Mouse (Mus musculus): Measurements from ENCODE around the gene Lsm14b. TPM values are rescaled to one million over a fixed set of nuclear protein-coding genes. Genes with fewer than 3 reads are reported as not detected.
A peak's percentile ranks its signal among the peaks of the same experiment; 100 is the strongest.

Lsm14b gene
- 5.5 and 5.6 TPM in 2 replicates for polyA plus RNA-seq (2015; fragmentation: Nextera tagmentation; extraction: Ambion mirVana)

- Histone ChIP-seq H3K4me3 (replicated peaks) (peak within 1 kb of the TSS; percentile 94), H3K9ac (peak within 1 kb of the TSS; percentile 80), H3K36me3 (peaks cover 16% of the 10 kb centered on the region; the same call in 1 of the 2 replicates), H3K27ac (peak within 1 kb of the TSS; percentile 93), H3K27me3 (replicated peaks) (peaks cover 15% of the 10 kb centered on the region), H3K4me2 (replicated peaks) (peak within 1 kb of the TSS; percentile 95), H3K9me3 (no peaks in the 10 kb centered on the region), H3K4me1 (replicated peaks) (peaks cover 28% of the 10 kb centered on the region)
- WGBS: 0% methylated on average over 72 of the region's 80 CpGs
- ATAC-seq: peak; percentile 97
Observed at GRCm38 (mm10) chr2:180024401-180025098, at the start of gene Lsm14b. Gene Lsm14b, plus strand, starts transcription at chr2:180024987.

DNA sequence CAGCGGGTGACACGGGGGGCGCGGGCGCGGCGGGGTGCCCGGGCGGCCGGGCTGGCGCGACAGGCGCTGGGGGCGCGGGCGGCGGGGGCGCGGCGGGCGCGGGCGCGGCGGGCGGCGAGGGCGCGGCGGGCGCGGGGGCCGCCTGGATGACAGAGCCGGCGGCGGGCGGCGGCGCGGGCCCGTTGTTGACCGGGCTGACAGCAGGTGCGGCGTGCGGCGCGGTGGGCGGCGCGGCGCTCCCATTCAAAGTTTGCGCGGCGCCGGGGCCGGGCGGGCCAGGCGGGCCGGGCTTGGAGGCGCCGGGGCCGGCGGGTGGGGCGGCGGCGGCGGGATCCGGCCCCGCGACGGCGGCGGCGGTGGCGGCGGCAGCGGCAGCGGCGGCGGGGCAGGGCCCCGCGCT is 48.9 kb upstream of the Lsm14b start:
- Histone ChIP-seq H3K4me3 (replicated peaks) (peak overlapping the region; percentile 90), H3K9ac (peak overlapping the region; percentile 81), H3K27ac (no peak overlapping the region), H3K4me2 (replicated peaks) (peak overlapping the region; percentile 94), H3K9me3 (no peaks in the 10 kb centered on the region), H3K36me3 (no peaks in the 10 kb centered on the region), H3K27me3 (replicated peaks) (no peaks in the 10 kb centered on the region), H3K4me1 (replicated peaks) (peaks cover 24% of the 10 kb centered on the region)
- 2% methylated on average over 10 of the region's 82 CpGs for WGBS
- no peak for ATAC-seq

- ATAC-seq: peak; percentile 49; the same call in 1 of the 2 replicates
- peak overlapping the region; percentile 81 for H3K9ac ChIP-seq
- H3K27me3 ChIP-seq (replicated peaks): no peaks in the 10 kb centered on the region
- H3K27ac ChIP-seq: peak overlapping the region; percentile 88
- H3K4me3 ChIP-seq (replicated peaks): peak overlapping the region; percentile 90
- WGBS: 0% methylated on average over 42 of the region's 54 CpGs
- H3K4me2 ChIP-seq (replicated peaks): peak overlapping the region; percentile 94
- H3K36me3 ChIP-seq: no peaks in the 10 kb centered on the region
- no peaks in the 10 kb centered on the region for H3K9me3 ChIP-seq
- H3K4me1 ChIP-seq (replicated peaks): peaks cover 24% of the 10 kb centered on the region
Observed at GRCm38 (mm10) chr2:179976295-179976627, 48.5 kb upstream of the Lsm14b start.

DNA sequence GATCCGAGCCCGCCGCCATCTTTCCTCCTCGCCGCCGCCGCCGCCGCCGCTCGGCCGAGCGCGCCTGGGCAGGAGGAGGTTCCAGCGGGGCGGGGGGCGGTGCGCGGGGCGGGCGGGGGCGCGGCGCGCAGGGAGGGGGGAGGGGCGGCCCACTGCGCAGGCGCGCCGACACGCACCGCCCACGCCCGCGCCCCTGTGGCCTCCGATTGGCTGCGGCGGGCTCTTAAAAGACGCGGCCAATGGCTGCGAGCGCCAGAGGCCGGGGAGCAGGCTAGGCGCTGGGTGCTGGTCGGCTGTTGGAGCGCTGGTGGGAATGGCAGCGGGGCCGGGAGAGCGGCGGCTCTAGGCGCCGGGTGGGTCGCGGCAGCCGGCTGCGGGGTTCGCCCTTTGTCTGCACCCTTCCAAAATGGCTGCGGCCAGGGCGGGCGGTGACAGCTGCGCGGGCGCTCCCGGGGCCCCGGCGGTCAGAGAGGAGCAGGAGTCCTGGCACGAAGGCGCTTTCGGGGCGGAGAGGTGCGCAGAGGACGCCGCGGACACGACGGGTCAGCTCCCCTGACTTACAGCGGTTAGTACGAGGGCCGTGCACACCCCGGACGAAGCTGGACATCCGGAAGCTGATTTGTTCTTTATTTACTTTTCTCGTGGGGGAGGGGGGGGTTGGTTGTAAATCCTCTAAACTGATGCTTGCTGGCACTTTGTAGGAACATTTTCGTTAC is 48.0 kb upstream of the Lsm14b start, which contains the start of gene Taf4:
Taf4 (minus strand) TSS at position 19 of the 716 bp plus-strand sequence.
- H3K27me3 ChIP-seq (replicated peaks): no peaks in the 10 kb centered on the region
- ATAC-seq: peak; percentile 96
- under 1% methylated on average over 59 of the region's 84 CpGs for WGBS
- peaks cover 24% of the 10 kb centered on the region for H3K4me1 ChIP-seq (replicated peaks)
- no peaks in the 10 kb centered on the region for H3K36me3 ChIP-seq
- H3K9me3 ChIP-seq: no peaks in the 10 kb centered on the region
- H3K4me3 ChIP-seq (replicated peaks): peak within 1 kb of the TSS; percentile 90
- peak within 1 kb of the TSS; percentile 94 for H3K4me2 ChIP-seq (replicated peaks)
- peak within 1 kb of the TSS; percentile 85 for H3K9ac ChIP-seq
- peak within 1 kb of the TSS; percentile 93 for H3K27ac ChIP-seq

GRCm38 (mm10) chr2:179977344-179978025 is 47.3 kb upstream of the Lsm14b start:
- Histone ChIP-seq H3K27ac (peak overlapping the region; percentile 93; the same call in 1 of the 2 replicates), H3K9me3 (no peaks in the 10 kb centered on the region), H3K4me3 (replicated peaks) (peak overlapping the region; percentile 90), H3K9ac (peak overlapping the region; percentile 85; the same call in 1 of the 2 replicates), H3K27me3 (replicated peaks) (no peaks in the 10 kb centered on the region), H3K4me1 (replicated peaks) (peaks cover 21% of the 10 kb centered on the region), H3K36me3 (no peaks in the 10 kb centered on the region), H3K4me2 (replicated peaks) (peak overlapping the region; percentile 76)
- WGBS: 8% methylated on average over 10 of the region's 10 CpGs
- ATAC-seq: no peak

DNA sequence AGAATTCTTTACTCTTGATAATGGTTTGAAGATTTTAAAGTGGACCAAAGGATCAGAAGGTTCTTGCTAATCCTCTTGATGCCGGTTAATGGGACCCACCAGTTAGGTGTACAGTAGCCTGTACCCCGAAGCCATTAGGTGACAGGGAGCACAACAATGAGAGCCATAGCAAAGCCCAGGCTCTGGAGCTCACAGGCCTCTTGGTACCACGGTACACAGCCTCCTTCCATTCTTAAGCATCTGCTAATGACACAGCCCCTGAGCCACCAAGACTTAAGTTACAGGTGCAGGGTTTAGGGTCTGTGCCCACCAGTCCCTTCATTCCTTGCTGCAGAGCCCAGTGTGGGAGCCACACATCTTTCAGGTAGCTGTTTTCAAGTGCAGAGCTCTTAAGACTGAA is 46.5 kb upstream of the Lsm14b start:
- H3K9ac ChIP-seq: no peak overlapping the region
- 84% methylated on average over 3 of the region's 3 CpGs for WGBS

DNA sequence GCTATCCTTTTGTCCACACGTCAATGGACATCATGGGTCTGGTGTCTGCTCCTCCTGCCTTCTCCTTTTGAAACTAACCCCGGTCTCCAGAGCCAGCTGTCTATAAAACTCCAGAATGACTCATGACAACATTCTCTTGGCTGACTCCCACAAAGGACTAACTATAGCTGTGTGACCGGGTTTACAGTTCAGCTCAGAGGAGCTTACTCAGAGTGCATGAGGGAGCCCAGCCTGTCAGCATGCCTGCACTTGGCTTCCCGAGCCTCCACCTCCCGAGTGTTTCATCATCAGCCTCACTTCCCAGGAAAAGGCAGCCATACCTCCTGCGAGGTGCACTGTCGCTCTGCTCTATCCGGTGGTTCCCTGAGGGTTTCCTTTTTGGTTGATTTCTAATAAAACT is 45.0 kb upstream of the Lsm14b start:
- Histone ChIP-seq H3K27ac (no peak overlapping the region), H3K4me3 (replicated peaks) (no peak overlapping the region), H3K36me3 (no peaks in the 10 kb centered on the region), H3K27me3 (replicated peaks) (no peaks in the 10 kb centered on the region), H3K4me1 (replicated peaks) (peaks cover 7% of the 10 kb centered on the region), H3K9ac (no peak overlapping the region), H3K4me2 (replicated peaks) (no peak overlapping the region), H3K9me3 (no peaks in the 10 kb centered on the region)
- WGBS: 65% methylated on average over 8 of the region's 8 CpGs
- ATAC-seq: no peak

More for the DNA sequence above, 46.5 kb upstream of the Lsm14b start:
- Histone ChIP-seq H3K4me3 (replicated peaks) (no peak overlapping the region), H3K36me3 (no peaks in the 10 kb centered on the region), H3K27me3 (replicated peaks) (no peaks in the 10 kb centered on the region), H3K9me3 (no peaks in the 10 kb centered on the region), H3K27ac (no peak overlapping the region), H3K4me1 (replicated peaks) (peaks cover 20% of the 10 kb centered on the region), H3K4me2 (replicated peaks) (no peak overlapping the region)
- no peak for ATAC-seq

DNA sequence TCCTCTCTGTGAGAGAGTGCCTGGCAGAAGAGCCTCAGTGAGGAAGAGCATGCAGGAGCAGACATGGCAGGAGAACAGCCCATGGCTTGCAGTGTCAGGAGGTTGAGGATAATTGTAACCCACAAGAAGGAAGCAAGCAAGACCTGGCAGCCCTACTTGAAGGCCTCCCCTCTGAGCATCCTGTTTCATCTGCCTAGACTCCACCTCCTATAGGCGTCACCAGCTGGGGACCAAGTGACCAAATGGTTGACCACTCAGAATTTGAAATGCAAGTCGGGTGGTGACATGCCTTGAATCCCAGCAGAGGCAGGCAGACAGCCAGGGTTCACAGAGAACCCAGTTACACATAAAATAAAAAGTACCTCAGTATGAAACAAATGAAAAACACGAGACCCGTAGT is 44.2 kb upstream of the Lsm14b start:
- Histone ChIP-seq H3K4me2 (replicated peaks) (no peak overlapping the region), H3K9me3 (no peaks in the 10 kb centered on the region), H3K36me3 (no peaks in the 10 kb centered on the region), H3K4me1 (replicated peaks) (peaks cover 3% of the 10 kb centered on the region; the same call in 1 of the 2 replicates), H3K27me3 (replicated peaks) (no peaks in the 10 kb centered on the region), H3K4me3 (replicated peaks) (no peak overlapping the region), H3K9ac (no peak overlapping the region), H3K27ac (no peak overlapping the region)
- WGBS: 45% methylated on average over 4 of the region's 4 CpGs
- no peak for ATAC-seq

GRCm38 (mm10) chr2:179982715-179983114 is 42.1 kb upstream of the Lsm14b start:
- WGBS: 91% methylated on average over 3 of the region's 3 CpGs
- no peak for ATAC-seq

GRCm38 (mm10) chr2:179984830-179985229 is 40.0 kb upstream of the Lsm14b start:
- Histone ChIP-seq H3K36me3 (no peaks in the 10 kb centered on the region), H3K4me1 (replicated peaks) (no peaks in the 10 kb centered on the region), H3K9me3 (no peaks in the 10 kb centered on the region), H3K27me3 (replicated peaks) (no peaks in the 10 kb centered on the region), H3K27ac (no peak overlapping the region), H3K4me2 (replicated peaks) (no peak overlapping the region), H3K4me3 (replicated peaks) (no peak overlapping the region), H3K9ac (no peak overlapping the region)
- WGBS: 43% methylated on average over 7 of the region's 7 CpGs
- ATAC-seq: no peak

More at GRCm38 (mm10) chr2:179982715-179983114, 42.1 kb upstream of the Lsm14b start:
- Histone ChIP-seq H3K4me1 (replicated peaks) (no peaks in the 10 kb centered on the region), H3K27ac (no peak overlapping the region), H3K9me3 (no peaks in the 10 kb centered on the region), H3K4me2 (replicated peaks) (no peak overlapping the region), H3K4me3 (replicated peaks) (no peak overlapping the region), H3K9ac (no peak overlapping the region), H3K36me3 (no peaks in the 10 kb centered on the region), H3K27me3 (replicated peaks) (no peaks in the 10 kb centered on the region)

DNA sequence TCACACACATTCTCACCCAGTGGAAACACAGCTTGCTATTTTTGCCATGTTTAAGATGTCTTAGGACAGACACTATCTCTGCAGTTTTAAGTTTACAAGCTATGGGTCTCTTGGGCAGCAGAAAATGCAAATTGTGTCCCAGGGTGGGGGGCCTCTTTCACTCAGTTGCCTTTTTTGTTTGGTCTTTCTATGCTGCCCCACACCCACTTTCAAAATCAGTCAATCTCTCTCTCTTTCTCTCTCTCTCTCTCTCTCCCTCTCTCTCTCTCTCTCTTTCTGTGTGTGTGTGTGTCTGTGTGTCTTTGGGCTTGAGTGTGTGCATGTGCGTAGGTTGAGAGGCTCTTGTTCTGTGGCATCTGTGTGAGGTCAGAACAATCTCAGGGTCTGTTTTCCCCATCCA is 39.1 kb upstream of the Lsm14b start:
- 92% methylated on average over 1 of the region's 1 CpGs for WGBS

DNA sequence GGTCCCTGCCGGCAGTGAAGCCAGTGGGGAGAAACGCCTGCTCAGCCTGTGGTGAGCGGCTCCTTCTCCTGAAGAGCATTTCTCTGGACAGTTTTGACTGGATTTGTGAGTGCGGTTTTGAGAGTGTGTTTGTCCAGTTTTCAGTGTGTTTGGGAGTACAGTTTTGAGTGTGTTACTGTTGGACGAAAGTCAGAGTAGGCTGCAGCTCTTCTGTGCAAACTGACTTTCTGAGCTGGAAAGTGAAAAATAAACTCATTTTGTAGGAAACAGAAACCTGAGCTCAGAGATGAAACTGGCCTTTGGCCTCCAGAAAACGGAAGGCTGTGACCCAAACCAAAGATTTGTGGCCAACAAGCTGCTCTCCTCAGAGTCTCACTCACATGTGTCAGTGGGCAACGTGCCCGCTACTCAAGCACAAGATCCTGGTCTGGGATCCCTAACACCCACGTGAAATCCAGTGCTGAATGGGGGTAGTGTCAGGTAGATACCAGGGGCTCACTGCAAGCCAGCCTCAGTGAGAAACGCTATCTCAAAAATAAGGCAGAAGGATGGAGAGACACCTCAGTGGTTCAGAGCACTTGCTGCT is 38.3 kb upstream of the Lsm14b start:
- no peak for ATAC-seq
- Histone ChIP-seq H3K9ac (no peak overlapping the region), H3K4me3 (replicated peaks) (no peak overlapping the region), H3K4me1 (replicated peaks) (no peaks in the 10 kb centered on the region), H3K27me3 (replicated peaks) (no peaks in the 10 kb centered on the region), H3K9me3 (no peaks in the 10 kb centered on the region), H3K27ac (no peak overlapping the region), H3K4me2 (replicated peaks) (no peak overlapping the region), H3K36me3 (no peaks in the 10 kb centered on the region)
- WGBS: 71% methylated on average over 10 of the region's 10 CpGs

More for the DNA sequence above, 39.1 kb upstream of the Lsm14b start:
- Histone ChIP-seq H3K27me3 (replicated peaks) (no peaks in the 10 kb centered on the region), H3K4me1 (replicated peaks) (no peaks in the 10 kb centered on the region), H3K36me3 (no peaks in the 10 kb centered on the region), H3K4me2 (replicated peaks) (no peak overlapping the region), H3K9me3 (no peaks in the 10 kb centered on the region), H3K27ac (no peak overlapping the region), H3K4me3 (replicated peaks) (no peak overlapping the region), H3K9ac (no peak overlapping the region)
- ATAC-seq: no peak
